Mouse (Mus musculus): ENCODE measurements around the gene Nprl2. TPM values are rescaled to one million over a fixed set of nuclear protein-coding genes. Genes with fewer than 3 reads are reported as not detected.
A peak's percentile ranks its signal among the peaks of the same experiment; 100 is the strongest.

The Nprl2 gene
- total RNA-seq, 2 experiments from 2014 or later: 28.7 to 34.5 TPM

DNA sequence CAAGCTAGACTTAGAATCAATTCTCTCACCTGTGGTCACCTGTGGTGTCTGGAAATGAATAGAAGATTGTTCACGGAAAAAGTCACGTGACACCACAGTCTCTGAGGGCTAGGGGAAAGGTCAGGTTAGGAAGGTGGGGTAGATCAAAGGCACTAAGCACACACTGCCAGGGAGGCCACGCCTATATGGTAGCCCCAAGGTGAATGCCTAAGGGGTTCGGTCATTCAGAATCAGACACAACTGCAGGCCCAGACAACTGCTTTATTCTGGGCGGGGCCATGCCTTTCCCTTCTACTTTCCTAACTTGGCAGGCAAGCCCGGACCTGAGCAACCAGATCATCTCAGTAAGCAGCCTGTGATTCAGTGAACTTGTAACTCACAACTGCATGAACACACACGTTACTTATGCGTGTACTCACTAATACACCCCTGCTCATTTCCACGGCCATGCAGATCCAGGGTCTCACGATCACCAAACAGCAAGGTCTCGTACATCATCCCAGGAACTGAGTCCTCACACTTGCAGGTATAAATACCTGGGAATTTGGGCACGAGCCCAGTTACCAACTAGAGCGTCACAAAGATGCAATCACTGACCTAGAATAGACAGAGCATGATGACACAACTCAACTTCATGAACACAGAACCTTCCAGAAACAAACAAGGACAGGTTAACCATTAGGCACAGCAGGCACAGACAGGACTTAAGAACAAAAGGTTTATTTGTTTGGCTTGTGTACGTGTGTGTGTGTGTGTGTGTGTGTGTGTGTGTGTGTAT lies 33.7 kb downstream of the Nprl2 start:
- DNase-seq (ENCODE audit: low spot score in 2 of 2): no peak

- DNase-seq (ENCODE audit: low spot score in 2 of 2): peak in 1 of 2 experiments; percentile 51
Observed at GRCm38 (mm10) chr9:107576357-107577107, 34.5 kb downstream of the Nprl2 start, which contains the start of gene Hyal1. Hyal1 (plus strand) TSS chr9:107576927.

DNA sequence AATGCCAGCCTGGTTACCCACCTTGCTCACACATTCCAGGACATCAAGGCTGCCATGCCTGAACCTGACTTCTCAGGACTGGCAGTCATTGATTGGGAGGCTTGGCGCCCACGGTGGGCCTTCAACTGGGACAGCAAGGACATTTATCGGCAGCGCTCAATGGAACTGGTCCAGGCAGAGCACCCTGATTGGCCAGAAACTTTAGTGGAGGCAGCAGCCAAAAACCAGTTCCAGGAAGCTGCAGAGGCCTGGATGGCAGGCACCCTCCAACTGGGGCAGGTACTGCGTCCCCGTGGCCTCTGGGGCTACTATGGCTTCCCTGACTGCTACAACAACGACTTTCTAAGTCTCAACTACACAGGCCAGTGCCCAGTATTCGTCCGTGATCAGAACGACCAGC lies 35.8 kb downstream of the Nprl2 start:
- no peak for DNase-seq (ENCODE audit: low spot score in 2 of 2)

DNA sequence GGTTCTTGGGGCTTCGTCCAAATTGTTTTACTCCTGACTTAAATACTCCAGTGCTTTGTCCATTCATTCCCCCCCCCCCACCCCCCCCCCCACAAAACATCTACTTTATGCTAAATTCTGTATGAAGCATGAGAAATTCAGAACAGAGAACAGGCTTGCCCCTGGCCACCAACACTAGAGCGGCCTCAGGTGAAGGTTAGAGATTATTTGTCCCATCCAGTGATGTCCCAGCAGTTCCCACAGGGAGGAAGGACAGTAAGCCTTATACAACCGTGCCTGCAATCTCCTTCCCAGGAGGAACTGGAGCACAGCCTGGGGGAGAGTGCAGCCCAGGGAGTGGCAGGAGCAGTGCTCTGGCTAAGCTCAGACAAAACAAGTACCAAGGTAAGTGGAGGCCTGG lies 36.6 kb downstream of the Nprl2 start, which contains the start of gene Naa80:
TSS of gene Naa80 (plus strand) at position 301 of the 400 bp plus-strand sequence.
- no peak for DNase-seq (ENCODE audit: low spot score in 2 of 2)

- DNase-seq (ENCODE audit: low spot score in 2 of 2): no peak
Observed at GRCm38 (mm10) chr9:107579023-107579900, 37.2 kb downstream of the Nprl2 start.

GRCm38 (mm10) chr9:107580501-107581317 lies 38.7 kb downstream of the Nprl2 start, which contains the start of gene Hyal3:
Hyal3 (plus strand) TSS chr9:107580818.
- DNase-seq (ENCODE audit: low spot score in 2 of 2): peak; percentile 84 to 92

DNA sequence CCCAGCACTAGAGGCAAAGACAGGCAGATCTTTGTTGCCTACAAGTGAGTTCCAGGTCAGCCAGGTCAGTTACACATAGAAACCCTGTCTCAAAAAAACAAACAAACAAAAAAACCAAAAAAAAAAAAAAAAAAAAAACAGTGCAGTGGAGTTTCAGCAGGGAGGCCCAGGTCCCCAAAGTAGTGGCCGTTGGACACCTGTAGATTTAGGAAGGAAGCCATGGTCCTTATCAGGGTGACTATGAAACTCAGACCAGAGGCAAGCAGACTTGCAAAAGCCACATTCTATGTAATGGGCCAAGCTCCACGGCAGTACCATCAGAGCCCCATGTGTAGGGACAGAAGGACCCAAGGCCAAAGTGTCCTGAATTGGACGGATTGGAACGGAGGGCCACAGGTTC lies 39.6 kb downstream of the Nprl2 start:
- no peak for DNase-seq (ENCODE audit: low spot score in 2 of 2)

GRCm38 (mm10) chr9:107582509-107583062 lies 40.6 kb downstream of the Nprl2 start:
- DNase-seq (ENCODE audit: low spot score in 2 of 2): no peak

- DNase-seq (ENCODE audit: low spot score in 2 of 2): no peak
Observed at GRCm38 (mm10) chr9:107583174-107583573, 41.1 kb downstream of the Nprl2 start.

DNA sequence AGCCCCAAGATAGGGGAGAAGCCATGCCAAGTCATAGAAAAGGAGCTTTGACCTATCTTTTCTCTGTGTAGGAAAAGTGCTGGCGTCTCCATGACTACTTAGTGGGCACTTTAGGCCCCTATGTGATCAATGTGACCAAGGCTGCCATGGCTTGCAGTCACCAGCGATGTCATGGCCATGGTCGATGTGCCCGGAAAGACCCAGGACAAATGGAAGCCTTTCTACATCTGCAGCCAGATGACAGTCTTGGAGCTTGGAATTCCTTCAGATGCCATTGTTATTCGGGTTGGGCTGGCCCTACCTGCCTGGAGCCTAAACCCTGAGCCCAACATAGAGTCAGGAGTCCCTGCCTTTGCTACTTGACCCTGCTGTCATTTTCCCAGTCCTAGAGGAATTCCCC lies 44.5 kb downstream of the Nprl2 start:
- no peak for DNase-seq (ENCODE audit: low spot score in 2 of 2)

GRCm38 (mm10) chr9:107586974-107587832 lies 45.2 kb downstream of the Nprl2 start, which contains the start of gene Ifrd2:
Ifrd2 (plus strand) TSS chr9:107587642.
- DNase-seq (ENCODE audit: low spot score in 2 of 2): peak; percentile 91 to 99

- DNase-seq (ENCODE audit: low spot score in 2 of 2): no peak
Observed at GRCm38 (mm10) chr9:107587833-107588639, 46.0 kb downstream of the Nprl2 start.

GRCm38 (mm10) chr9:107590058-107590772 lies 48.2 kb downstream of the Nprl2 start:
- no peak for DNase-seq (ENCODE audit: low spot score in 2 of 2)

GRCm38 (mm10) chr9:107590773-107591060 lies 48.7 kb downstream of the Nprl2 start:
- no peak for DNase-seq (ENCODE audit: low spot score in 2 of 2)

DNA sequence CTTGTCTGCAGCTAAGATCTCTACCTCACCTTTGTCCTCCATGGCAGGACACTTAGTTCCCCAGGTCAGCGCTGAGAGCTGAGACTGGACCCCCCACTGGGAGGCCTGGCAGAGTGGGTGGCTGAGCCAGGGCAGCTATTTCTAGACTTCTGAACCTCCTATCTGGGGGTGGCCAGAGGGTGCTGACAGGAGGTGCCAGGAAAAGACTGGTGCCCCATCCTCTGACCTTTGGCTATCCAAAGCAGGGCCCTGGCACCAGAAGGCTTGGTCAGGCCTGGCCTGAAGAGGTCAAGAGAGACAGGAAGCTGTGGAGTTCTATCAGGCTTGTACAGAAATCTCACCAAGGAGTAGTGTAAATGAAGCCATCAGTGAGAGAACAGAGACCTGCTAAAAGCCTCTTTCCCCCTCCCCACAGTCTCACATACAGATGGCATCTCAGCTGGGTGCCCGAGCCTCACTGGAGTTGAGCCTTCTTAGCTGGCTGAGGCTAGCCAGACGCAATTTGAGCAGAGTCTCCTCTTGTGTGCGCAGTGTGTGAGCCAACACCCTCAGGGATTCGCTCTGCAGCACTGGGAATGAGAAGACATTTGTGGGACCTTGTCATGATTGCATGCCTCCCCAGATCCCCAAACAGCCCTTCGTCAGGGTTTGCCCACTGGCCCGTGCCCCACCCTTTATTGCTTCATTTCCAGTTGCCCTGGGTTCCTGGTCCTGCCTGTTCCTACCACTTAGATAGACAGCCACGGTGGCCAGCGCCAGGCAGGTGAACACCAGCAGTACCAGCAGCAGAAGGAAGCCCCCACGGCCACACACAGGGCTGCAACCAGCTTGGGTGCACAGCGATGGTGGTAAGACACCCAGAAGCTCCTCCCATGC lies 51.3 kb downstream of the Nprl2 start:
- DNase-seq (ENCODE audit: low spot score in 2 of 2): no peak

DNA sequence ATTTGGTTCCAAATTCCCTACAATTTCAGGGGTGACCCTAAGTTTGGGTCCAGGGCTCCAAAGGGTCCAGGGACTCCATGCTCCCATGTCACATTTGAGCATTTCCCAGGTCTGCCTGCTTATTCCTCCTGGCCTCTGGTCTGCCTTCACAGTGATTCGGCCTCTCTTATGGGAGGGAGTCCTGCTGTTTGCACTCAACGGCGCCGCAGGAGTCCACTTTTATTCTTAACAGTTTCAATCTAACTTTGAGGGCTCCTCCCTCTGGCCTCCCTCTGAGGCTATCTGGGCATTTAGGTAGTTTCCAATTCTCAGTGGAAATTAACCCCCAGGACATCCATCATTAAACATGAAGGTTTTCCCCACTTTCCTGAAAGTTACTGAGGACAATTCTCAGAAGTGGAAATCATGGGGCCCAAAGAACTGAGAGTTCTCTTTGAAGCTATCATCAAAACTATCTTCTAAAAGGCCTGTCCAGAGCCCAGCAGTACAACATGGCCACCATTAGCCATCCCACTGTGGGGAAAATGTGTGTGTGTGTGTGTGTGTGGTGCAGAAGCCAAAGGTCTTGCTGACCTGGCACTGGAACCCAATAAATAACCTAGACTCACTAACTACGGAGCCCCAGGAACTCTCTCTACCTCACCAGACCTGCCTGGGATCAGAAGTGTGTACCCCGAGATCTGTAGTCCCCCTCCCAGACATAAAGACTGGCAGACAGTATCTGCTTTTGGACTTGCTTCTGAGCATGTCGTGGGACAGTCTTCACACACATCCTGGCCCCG lies 52.4 kb downstream of the Nprl2 start:
- no peak for DNase-seq (ENCODE audit: low spot score in 2 of 2)

Measured in layer of hippocampus, postnatal 14 days (tissue).